Mouse (Mus musculus) testis, adult 10 weeks (tissue): ENCODE measurements around the gene Ctse. TPM values are rescaled to one million over a fixed set of nuclear protein-coding genes. Genes with fewer than 3 reads are reported as not detected.

Experiments
- polyA plus RNA-seq: library from polyadenylated mRNA; stranded (reverse); fragments of 350-450 nt; fragmentation: Illumina TruSeq; extraction: RNeasy Lipid Tissue Mini Kit (QIAGEN cat#74804); gene quantifications from one replicate; pipeline ENCODE4 v1.2.3, GENCODE M21; 2014; ENCODE audit warnings: low read depth, low replicate concordance

Gene Ctse
- 0.18 TPM for polyA plus RNA-seq

GRCm38 (mm10) chr1:131637791-131638540, at the start of gene Ctse:
Gene Ctse, plus strand, starts transcription at chr1:131638306.

GRCm38 (mm10) chr1:131598905-131599304, 39.2 kb upstream of the Ctse start, which contains the start of gene Avpr1b:
Gene Avpr1b, plus strand, starts transcription at chr1:131599239.

GRCm38 (mm10) chr1:131688475-131688874, 50.4 kb downstream of the Ctse start, which contains the start of gene Rab7b:
Gene Rab7b, plus strand, starts transcription at chr1:131688695.

Other genes with a start within 250 kb of the Ctse start
- 17.3 TPM for gene Srgap2, start 111.0 kb upstream of the Ctse start, polyA plus RNA-seq
- gene Fam72a, start 110.4 kb upstream of the Ctse start, polyA plus RNA-seq: 5.7 TPM
- not detected for gene Avpr1b, start 39.1 kb upstream of the Ctse start, polyA plus RNA-seq
- 1.2 TPM for gene Rab7b, start 50.4 kb downstream of the Ctse start, polyA plus RNA-seq
- 0.14 TPM for gene Slc26a9, start 105.7 kb downstream of the Ctse start, polyA plus RNA-seq
- gene Pm20d1, start 159.1 kb downstream of the Ctse start, polyA plus RNA-seq: 1.1 TPM
- gene Slc41a1, start 189.2 kb downstream of the Ctse start, polyA plus RNA-seq: 5.9 TPM
- gene Rab29, start 228.9 kb downstream of the Ctse start, polyA plus RNA-seq: 0.80 TPM